Mouse (Mus musculus): ENCODE data around the gene Mthfsd.

The Mthfsd gene

GRCm38 (mm10) chr8:121122368-121122767, 14.2 kb upstream of the Mthfsd start:
- no peak for DNase-seq (ENCODE audit: extremely low spot score, low spot score)

- peak; percentile 26 for DNase-seq (ENCODE audit: extremely low spot score, low spot score)
Measured at GRCm38 (mm10) chr8:121121704-121122103, 13.5 kb upstream of the Mthfsd start.

- peak; percentile 41 for DNase-seq (ENCODE audit: extremely low spot score, low spot score)
Measured at GRCm38 (mm10) chr8:121120456-121121419, 12.5 kb upstream of the Mthfsd start.

GRCm38 (mm10) chr8:121119635-121120455, 11.7 kb upstream of the Mthfsd start:
- DNase-seq (ENCODE audit: extremely low spot score, low spot score) = peak; percentile 50

GRCm38 (mm10) chr8:121118634-121119420, 10.6 kb upstream of the Mthfsd start:
- peak; percentile 53 for DNase-seq (ENCODE audit: extremely low spot score, low spot score)

- peak; percentile 57 for DNase-seq (ENCODE audit: extremely low spot score, low spot score)
Measured at GRCm38 (mm10) chr8:121117906-121118305, 9.7 kb upstream of the Mthfsd start.

GRCm38 (mm10) chr8:121117186-121117651, 9.0 kb upstream of the Mthfsd start:
- DNase-seq (ENCODE audit: extremely low spot score, low spot score) = peak; percentile 74

GRCm38 (mm10) chr8:121116591-121117185, 8.5 kb upstream of the Mthfsd start:
- DNase-seq (ENCODE audit: extremely low spot score, low spot score) = peak; percentile 80

GRCm38 (mm10) chr8:121115948-121116347, 7.8 kb upstream of the Mthfsd start, which contains the start of gene Foxc2:
TSS of gene Foxc2 (plus strand) at chr8:121116171.
- DNase-seq (ENCODE audit: extremely low spot score, low spot score) = no peak

- peak; percentile 67 for DNase-seq (ENCODE audit: extremely low spot score, low spot score)
Measured at GRCm38 (mm10) chr8:121115136-121115535, 6.9 kb upstream of the Mthfsd start.

GRCm38 (mm10) chr8:121113261-121113660, 5.1 kb upstream of the Mthfsd start:
- peak; percentile 99 for DNase-seq (ENCODE audit: extremely low spot score, low spot score)

GRCm38 (mm10) chr8:121111145-121111907, 3.1 kb upstream of the Mthfsd start:
- DNase-seq (ENCODE audit: extremely low spot score, low spot score) = no peak

GRCm38 (mm10) chr8:121108657-121109056, 465 bp upstream of the Mthfsd start:
- DNase-seq (ENCODE audit: extremely low spot score, low spot score) = no peak

GRCm38 (mm10) chr8:121104049-121104818, 4.0 kb downstream of the Mthfsd start:
- peak; percentile 89 for DNase-seq (ENCODE audit: extremely low spot score, low spot score)

- peak; percentile 26 for DNase-seq (ENCODE audit: extremely low spot score, low spot score)
Measured at GRCm38 (mm10) chr8:121093496-121093895, 14.7 kb downstream of the Mthfsd start.

GRCm38 (mm10) chr8:121092627-121093026, 15.6 kb downstream of the Mthfsd start:
- peak; percentile 92 for DNase-seq (ENCODE audit: extremely low spot score, low spot score)

- no peak for DNase-seq (ENCODE audit: extremely low spot score, low spot score)
Measured at GRCm38 (mm10) chr8:121092141-121092540, 16.1 kb downstream of the Mthfsd start.

GRCm38 (mm10) chr8:121090716-121091115, 17.5 kb downstream of the Mthfsd start:
- peak; percentile 55 for DNase-seq (ENCODE audit: extremely low spot score, low spot score)
